Mouse (Mus musculus) urinary bladder, adult 2 months (tissue): Measurements from ENCODE around the gene Slc32a1. TPM values are rescaled to one million over a fixed set of nuclear protein-coding genes. Genes with fewer than 3 reads are reported as not detected.

Experiments
- DNase-seq: peaks from one replicate; pipeline ENCODE4 v3.0.0; 2022; ENCODE audit warnings: low spot score
- polyA plus RNA-seq: library from polyadenylated mRNA; depleted of rRNA; stranded (reverse); fragments of >200 nt; gene quantifications from 2 replicates; pipeline ENCODE4 v1.2.3, GENCODE M21; 2012

Gene Slc32a1
- polyA plus RNA-seq, 1 experiment, result not detected

- DNase-seq, result no peak
Observed at GRCm38 (mm10) chr2:158611726-158612670, 1.4 kb downstream of the Slc32a1 start.

- DNase-seq, result no peak
Observed at GRCm38 (mm10) chr2:158612671-158613250, 2.2 kb downstream of the Slc32a1 start.

GRCm38 (mm10) chr2:158613541-158614417 is 3.2 kb downstream of the Slc32a1 start:
- DNase-seq, result no peak

- DNase-seq, result no peak
Observed at GRCm38 (mm10) chr2:158614418-158614955, 3.9 kb downstream of the Slc32a1 start.

- DNase-seq, result no peak
Observed at GRCm38 (mm10) chr2:158615161-158615680, 4.7 kb downstream of the Slc32a1 start.

- DNase-seq, result no peak
Observed at GRCm38 (mm10) chr2:158615702-158616101, 5.1 kb downstream of the Slc32a1 start.

GRCm38 (mm10) chr2:158616296-158616695 is 5.7 kb downstream of the Slc32a1 start:
- no peak for DNase-seq

- no peak for DNase-seq
Observed at GRCm38 (mm10) chr2:158616790-158617189, 6.2 kb downstream of the Slc32a1 start.

- DNase-seq, result peak; percentile 78
Observed at GRCm38 (mm10) chr2:158624718-158625222, 14.2 kb downstream of the Slc32a1 start, which contains the start of gene Actr5. TSS of gene Actr5 (plus strand) at chr2:158624888.

GRCm38 (mm10) chr2:158625231-158625630 is 14.7 kb downstream of the Slc32a1 start:
- DNase-seq, result no peak

GRCm38 (mm10) chr2:158625697-158626096 is 15.1 kb downstream of the Slc32a1 start:
- no peak for DNase-seq

- no peak for DNase-seq
Observed at GRCm38 (mm10) chr2:158628858-158629257, 18.3 kb downstream of the Slc32a1 start.

- no peak for DNase-seq
Observed at GRCm38 (mm10) chr2:158629414-158629813, 18.8 kb downstream of the Slc32a1 start.

GRCm38 (mm10) chr2:158631873-158632272 is 21.3 kb downstream of the Slc32a1 start:
- no peak for DNase-seq

- no peak for DNase-seq
Observed at GRCm38 (mm10) chr2:158641869-158642268, 31.3 kb downstream of the Slc32a1 start.

GRCm38 (mm10) chr2:158642587-158642986 is 32.0 kb downstream of the Slc32a1 start:
- DNase-seq, result no peak

- DNase-seq, result no peak
Observed at GRCm38 (mm10) chr2:158643791-158644190, 33.2 kb downstream of the Slc32a1 start.

- DNase-seq, result no peak
Observed at GRCm38 (mm10) chr2:158651159-158651908, 40.8 kb downstream of the Slc32a1 start.

GRCm38 (mm10) chr2:158652985-158653384 is 42.4 kb downstream of the Slc32a1 start:
- DNase-seq, result peak; percentile 52

GRCm38 (mm10) chr2:158654717-158655116 is 44.1 kb downstream of the Slc32a1 start:
- DNase-seq, result no peak
